Mouse (Mus musculus) stomach, postnatal 0 days (tissue): ENCODE data around the gene Parl. TPM values are rescaled to one million over a fixed set of nuclear protein-coding genes. Genes with fewer than 3 reads are reported as not detected.

Experiments
- ATAC-seq: fragments of 200-750 bp; cut with Nextera tagmentation; 2 replicates; pipeline ENCODE4 v1.8.0; 2017; ENCODE audit not compliant: low FRiP score, low TSS enrichment
- DNase-seq: peaks from one replicate; pipeline ENCODE4 v3.0.0-alpha.2; 2016; ENCODE audit warnings: low spot score
- H3K27ac ChIP-seq: fragments of 300-500 bp; sonication (generic); replicated peaks from 2 replicates; pipeline ENCODE4 v1.5.1; 2014; ENCODE audit warnings: mild to moderate bottlenecking, control low read depth
- H3K27me3 ChIP-seq: fragments of 300-500 bp; sonication (generic); 2 replicates; pipeline ENCODE4 v1.6.1; 2014; ENCODE audit warnings: low read length; ENCODE audit not compliant: control insufficient read depth, insufficient read depth
- H3K36me3 ChIP-seq: fragments of 300-500 bp; sonication (generic); 2 replicates; pipeline ENCODE4 v1.6.1; 2014; ENCODE audit warnings: low read length, mixed read lengths; ENCODE audit not compliant: control insufficient read depth, insufficient read depth
- H3K4me1 ChIP-seq: fragments of 300-500 bp; sonication (generic); replicated peaks from 2 replicates; pipeline ENCODE4 v1.6.1; 2014; ENCODE audit warnings: antibody characterized with exemption; ENCODE audit not compliant: control insufficient read depth, insufficient read depth
- H3K4me2 ChIP-seq: fragments of 300-500 bp; sonication (generic); replicated peaks from 2 replicates; pipeline ENCODE4 v1.6.1; 2014; ENCODE audit warnings: low read depth, mild to moderate bottlenecking, control low read depth, moderate library complexity
- H3K4me3 ChIP-seq: fragments of 300-500 bp; sonication (generic); 2 replicates; pipeline ENCODE4 v1.5.1; 2014; ENCODE audit warnings: low read depth, low read length, control low read depth
- H3K9ac ChIP-seq: fragments of 300-500 bp; sonication (generic); 2 replicates; pipeline ENCODE4 v1.6.1; 2014; ENCODE audit warnings: mild to moderate bottlenecking, low read length, control low read depth, mixed read lengths
- H3K9me3 ChIP-seq: fragments of 300-500 bp; sonication (generic); 2 replicates; pipeline ENCODE4 v1.6.1; 2016; ENCODE audit warnings: low read length; ENCODE audit not compliant: control insufficient read depth
- CTCF ChIP-seq: IDR thresholded peaks from 2 replicates; pipeline ENCODE4 v1.5.1; 2016; ENCODE audit warnings: antibody characterized with exemption, low read depth, mild to moderate bottlenecking, moderate library complexity
- EP300 ChIP-seq: optimal IDR thresholded peaks from 2 replicates; pipeline ENCODE3; 2016; ENCODE audit warnings: antibody characterized with exemption
- WGBS: fragments of 180-500 bp; shearing (Covaris S2); extraction: QIAGEN DNeasy Blood & Tissue Kit; methylation state at CpG from one replicate; pipeline ENCODE4 v1.1.7; 2014; 5-methylcytosine and 5-hydroxymethylcytosine counted together
- polyA plus RNA-seq: library from polyadenylated mRNA; unstranded; fragments of >200 nt; fragmentation: Nextera tagmentation; extraction: Ambion mirVana; gene quantifications from 2 replicates; pipeline ENCODE4 v1.2.1, GENCODE M21; 2015

Parl gene
- polyA plus RNA-seq, 1 experiment from 2014 or later: 107 TPM

DNA sequence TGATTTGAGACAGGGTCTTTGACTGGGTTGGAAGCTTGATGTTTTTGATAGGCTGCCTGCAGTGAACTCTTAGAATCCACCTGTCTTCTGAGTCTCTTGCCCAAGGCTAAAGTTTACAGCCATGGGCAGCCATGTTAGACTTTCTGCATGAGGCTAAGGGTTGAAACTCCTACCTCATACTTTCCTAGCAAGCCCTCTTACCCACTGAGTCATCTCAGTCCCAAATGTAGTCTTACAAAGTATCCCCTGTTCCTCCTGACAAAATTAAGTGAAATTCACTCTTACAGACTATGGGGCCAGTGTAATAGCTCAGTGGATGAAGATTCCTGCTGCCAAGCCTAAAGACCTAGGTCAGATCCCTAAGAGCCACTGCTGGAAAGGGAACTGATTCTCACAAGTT lies 55.1 kb downstream of the Parl start:
- ATAC-seq (no peak), DNase-seq (no peak)
- no peak for TF ChIP-seq EP300
- TF ChIP-seq CTCF: no peak
- H3K36me3 ChIP-seq: no peaks in the 10 kb centered on the region
- H3K4me3 ChIP-seq: no peak overlapping the region
- no peak overlapping the region for H3K4me2 ChIP-seq
- H3K9ac ChIP-seq: no peak overlapping the region
- H3K4me1 ChIP-seq: no peaks in the 10 kb centered on the region
- H3K9me3 ChIP-seq: no peaks in the 10 kb centered on the region
- H3K27me3 ChIP-seq: no peaks in the 10 kb centered on the region
- H3K27ac ChIP-seq: no peak overlapping the region

GRCm38 (mm10) chr16:20240468-20241414 lies 61.4 kb downstream of the Parl start, which contains the start of gene Map6d1:
Gene Map6d1, minus strand, starts transcription at chr16:20241358.
- ATAC-seq (peak; percentile 65), DNase-seq (peak; percentile 35)
- H3K4me2 ChIP-seq: peak within 1 kb of the TSS; percentile 99
- peak within 1 kb of the TSS; percentile 67 for H3K4me3 ChIP-seq
- no peak within 1 kb of the TSS for H3K27ac ChIP-seq
- H3K9me3 ChIP-seq: no peaks in the 10 kb centered on the region
- no peaks in the 10 kb centered on the region for H3K36me3 ChIP-seq
- no peaks in the 10 kb centered on the region for H3K4me1 ChIP-seq
- no peaks in the 10 kb centered on the region for H3K27me3 ChIP-seq
- peak within 1 kb of the TSS; percentile 61 for H3K9ac ChIP-seq
- TF ChIP-seq EP300 (no peak), CTCF (no peak)
- under 1% methylated on average over 89 of the region's 90 CpGs for WGBS

DNA sequence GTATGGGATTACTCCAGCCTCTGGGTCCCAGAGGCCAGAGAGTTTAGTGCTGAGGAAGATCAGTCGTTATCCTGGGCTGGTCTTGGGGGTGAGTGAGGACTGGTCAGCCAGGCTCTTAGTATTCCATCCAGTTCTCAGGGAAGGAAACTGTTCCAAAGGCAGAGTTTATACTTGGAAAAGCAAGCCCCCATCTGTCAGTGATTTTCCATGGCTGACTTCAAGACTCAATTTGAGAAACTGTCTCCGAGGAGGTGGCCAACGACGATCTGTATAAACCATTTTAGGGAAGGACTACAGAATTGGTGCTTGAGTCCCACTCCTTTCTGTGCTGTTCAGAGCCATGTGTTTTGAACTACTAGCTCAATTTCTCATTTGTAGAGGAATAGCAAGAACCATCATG lies 63.5 kb downstream of the Parl start:
- Histone ChIP-seq H3K27me3 (no peaks in the 10 kb centered on the region), H3K9me3 (no peaks in the 10 kb centered on the region), H3K4me1 (no peaks in the 10 kb centered on the region), H3K36me3 (no peaks in the 10 kb centered on the region), H3K9ac (no peak overlapping the region), H3K4me2 (no peak overlapping the region), H3K27ac (no peak overlapping the region), H3K4me3 (no peak overlapping the region)
- DNase-seq (no peak), ATAC-seq (no peak)
- no peak for TF ChIP-seq EP300
- 61% methylated on average over 4 of the region's 4 CpGs for WGBS

- Histone ChIP-seq H3K9ac (no peak overlapping the region), H3K4me2 (no peak overlapping the region), H3K36me3 (no peaks in the 10 kb centered on the region), H3K27ac (no peak overlapping the region), H3K4me3 (no peak overlapping the region), H3K9me3 (no peaks in the 10 kb centered on the region), H3K4me1 (no peaks in the 10 kb centered on the region), H3K27me3 (no peaks in the 10 kb centered on the region)
- TF ChIP-seq EP300 (no peak), CTCF (no peak)
- WGBS: 77% methylated on average over 4 of the region's 4 CpGs
- DNase-seq (peak; percentile 11), ATAC-seq (peak; percentile 46; the same call in 1 of the 2 replicates)
Measured at GRCm38 (mm10) chr16:20237426-20237825, 64.8 kb downstream of the Parl start.

DNA sequence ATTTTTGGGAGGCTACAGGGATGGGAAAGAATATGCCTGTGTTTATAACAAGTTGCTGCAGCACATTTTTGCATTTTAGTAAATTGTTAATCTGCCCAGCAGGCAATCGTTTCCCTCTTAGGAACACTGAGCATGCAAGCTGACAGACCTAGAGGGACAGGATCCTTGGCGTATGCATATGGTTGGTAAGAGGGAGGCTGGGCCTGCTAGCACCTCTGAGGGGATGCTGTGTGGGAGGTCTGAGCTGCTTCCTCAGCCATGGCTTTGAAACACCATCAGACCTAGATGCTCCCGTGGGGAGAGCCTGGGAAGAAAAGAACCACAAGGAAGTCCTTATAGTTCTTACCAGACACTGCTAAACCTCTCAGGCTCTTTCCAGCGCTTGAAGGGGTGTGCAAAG lies 67.8 kb downstream of the Parl start:
- H3K27ac ChIP-seq: no peak overlapping the region
- no peak overlapping the region for H3K4me2 ChIP-seq
- TF ChIP-seq EP300 (no peak), CTCF (no peak)
- 62% methylated on average over 4 of the region's 4 CpGs for WGBS
- H3K4me3 ChIP-seq: no peak overlapping the region
- H3K36me3 ChIP-seq: peaks cover 11% of the 10 kb centered on the region
- DNase-seq (no peak), ATAC-seq (no peak)
- H3K9ac ChIP-seq: no peak overlapping the region
- no peaks in the 10 kb centered on the region for H3K4me1 ChIP-seq
- no peaks in the 10 kb centered on the region for H3K9me3 ChIP-seq
- H3K27me3 ChIP-seq: no peaks in the 10 kb centered on the region

Other genes with a start within 250 kb of the Parl start
- gene Klhl24, start 204.8 kb downstream of the Parl start, polyA plus RNA-seq: 11.8 and 13.0 TPM in 2 replicates
- 6.4 and 6.8 TPM in 2 replicates for gene Yeats2, start 161.3 kb downstream of the Parl start, polyA plus RNA-seq
- gene Map6d1, start 61.0 kb downstream of the Parl start, polyA plus RNA-seq: 0.11 and 0.25 TPM in 2 replicates
- not detected in 2 replicates for gene Cyp2ab1, start 23.0 kb upstream of the Parl start, polyA plus RNA-seq
- 15.9 and 19.3 TPM in 2 replicates for gene Abcc5, start 124.0 kb upstream of the Parl start, polyA plus RNA-seq
- gene Eif2b5, start 196.4 kb upstream of the Parl start, polyA plus RNA-seq: 58.2 and 58.7 TPM in 2 replicates
- gene Dvl3, start 214.6 kb upstream of the Parl start, polyA plus RNA-seq: 8.7 and 10.0 TPM in 2 replicates
- 332 and 349 TPM in 2 replicates for gene Ap2m1, start 233.1 kb upstream of the Parl start, polyA plus RNA-seq
- 31.0 and 33.0 TPM in 2 replicates for gene Abcf3, start 246.2 kb upstream of the Parl start, polyA plus RNA-seq